Mouse (Mus musculus) left cerebral cortex, postnatal 4 days (tissue): ENCODE results near the gene Dnajc22. TPM values are rescaled to one million over a fixed set of nuclear protein-coding genes. Genes with fewer than 3 reads are reported as not detected.

Source experiments
- DNase-seq: peaks from one replicate; pipeline ENCODE4 v3.0.0-alpha.2; 2022
- intact Hi-C: fragments of 180-260 bp; cut with DNase I; formaldehyde crosslinking; loops from one replicate; pipeline ENCODE4 v1.15.1; 2025
- total RNA-seq, 2 experiments: library from RNA; stranded (reverse); gene quantifications; 2 replicates each; pipeline ENCODE4 v1.2.3; 2021

The Dnajc22 gene
- total RNA-seq, 2 experiments from 2014 or later, result 0.30 TPM; not detected in 1

DNA sequence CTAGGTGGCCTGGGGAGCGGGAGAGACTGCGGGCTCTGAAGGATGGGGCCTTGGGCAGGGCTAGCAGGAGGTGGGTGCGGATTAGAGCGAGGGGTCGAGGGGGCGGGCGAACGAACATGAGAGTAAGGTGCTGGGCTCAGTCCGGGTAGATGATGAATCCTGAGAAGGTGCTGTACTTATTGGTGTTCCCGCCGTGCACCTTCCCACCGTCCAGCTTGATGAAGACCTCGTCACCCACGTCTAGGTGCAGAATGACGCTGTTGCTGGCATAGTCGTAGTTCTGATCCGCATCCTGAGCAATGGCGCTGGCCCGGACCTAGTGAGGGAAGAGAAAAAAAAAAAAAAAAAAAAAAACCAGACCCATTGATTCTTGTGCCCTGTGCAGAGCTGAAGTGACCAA, 8.4 kb upstream of the Dnajc22 start:
- intact Hi-C loops, result no loop called here
- DNase-seq, result no peak

GRCm38 (mm10) chr15:99085997-99086396, 7.0 kb upstream of the Dnajc22 start:
- intact Hi-C loops, result no loop called here
- DNase-seq, result no peak

DNA sequence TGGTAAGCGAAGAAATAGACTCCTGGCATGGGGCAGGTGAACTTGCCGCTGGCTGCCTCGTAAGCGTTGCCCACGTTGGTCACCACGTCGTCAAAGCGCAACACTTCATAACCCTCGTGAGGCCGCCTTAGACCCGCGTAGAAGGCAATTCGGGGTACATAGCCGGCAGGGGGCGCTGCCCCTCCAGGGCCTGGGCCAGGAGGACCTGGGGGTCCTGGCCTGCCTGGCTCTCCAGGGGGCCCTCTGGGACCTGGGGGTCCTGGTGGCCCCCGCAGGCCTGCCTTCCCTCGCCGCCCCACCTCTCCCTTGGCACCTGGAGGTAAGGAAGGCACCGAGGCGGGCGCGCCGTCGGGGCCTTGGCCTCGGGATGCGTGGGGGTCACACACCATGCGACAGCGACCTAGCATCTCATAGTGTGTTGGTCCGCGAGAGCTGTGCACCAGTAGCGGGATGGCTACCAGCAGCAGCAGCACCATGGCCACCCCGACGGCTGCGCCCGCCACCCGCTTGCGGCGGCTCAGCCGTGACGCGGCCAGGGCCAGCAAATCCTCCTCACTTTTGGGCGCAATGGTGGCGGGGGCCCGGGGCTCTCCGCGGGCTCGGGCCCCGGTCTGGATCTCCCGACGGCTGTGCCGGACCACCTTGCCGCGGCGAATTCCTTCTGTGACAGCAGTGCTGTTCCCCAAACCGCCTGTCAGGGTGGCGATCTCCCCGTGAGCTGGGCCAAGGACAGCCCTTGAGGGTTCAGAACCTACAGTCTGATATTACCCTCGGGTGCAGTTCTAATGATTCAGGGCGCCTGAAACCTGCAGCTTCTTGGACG, 5.5 kb upstream of the Dnajc22 start, which contains the start of gene C1ql4:
C1ql4 (minus strand) TSS at position 565 of the 823 bp plus-strand sequence.
- intact Hi-C loops, result no loop called here
- no peak for DNase-seq

- intact Hi-C loops, result no loop called here
- DNase-seq, result peak; percentile 81
These were observed 4.7 kb upstream of the Dnajc22 start for GRCm38 (mm10) chr15:99088292-99088691.

GRCm38 (mm10) chr15:99089069-99089468, 3.9 kb upstream of the Dnajc22 start:
- intact Hi-C loops, result no loop called here

DNA sequence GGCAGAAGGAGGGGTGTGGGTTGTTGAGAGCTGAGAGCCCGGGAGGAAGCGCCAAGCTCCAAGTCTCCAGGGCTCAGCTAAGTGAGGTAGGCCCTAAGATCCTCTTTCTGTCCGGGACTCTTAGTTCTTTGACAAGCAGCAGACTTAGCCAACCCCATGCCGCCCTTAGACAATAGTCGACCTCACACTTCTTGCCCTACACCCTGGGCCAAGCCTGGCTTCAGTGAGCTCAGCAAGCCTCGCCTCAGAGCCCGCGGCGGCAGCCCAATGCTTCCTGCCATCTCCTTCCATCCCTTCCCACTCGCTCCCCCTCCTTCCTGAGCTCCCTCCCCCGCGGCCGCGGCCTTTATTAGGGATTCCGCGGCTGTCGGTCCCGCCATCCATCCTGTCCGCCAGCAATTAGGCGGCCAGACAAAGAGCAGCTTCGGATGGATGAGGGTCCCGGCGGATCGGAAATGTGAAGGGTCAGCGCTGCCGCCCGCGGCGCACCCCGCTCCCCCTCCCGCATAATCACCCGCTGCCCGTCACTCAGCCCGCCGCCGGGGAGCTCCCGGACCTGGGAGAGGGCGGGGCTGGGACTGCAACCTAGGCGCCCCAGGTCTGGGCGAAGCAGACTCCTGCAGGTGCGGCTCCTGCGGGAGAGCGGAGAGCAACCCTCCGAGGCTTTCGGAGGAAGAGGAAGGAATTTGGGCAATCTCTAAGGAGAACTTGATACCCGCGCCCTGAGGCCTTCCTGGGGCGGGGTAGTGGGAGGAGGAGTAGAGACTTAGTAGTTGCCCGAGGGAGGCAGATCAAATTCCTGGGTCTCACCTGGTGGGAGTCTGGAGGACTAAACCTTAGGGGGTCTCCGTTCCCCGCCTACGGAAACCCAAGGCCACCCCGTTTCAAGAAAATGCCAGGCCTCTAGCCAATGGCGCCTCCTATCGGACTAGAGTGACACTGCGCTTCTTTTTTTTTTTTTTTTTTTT, 605 bp downstream of the Dnajc22 start:
- peak; percentile 49 for DNase-seq
- intact Hi-C loops, result no loop called here

More at GRCm38 (mm10) chr15:99089069-99089468, 3.9 kb upstream of the Dnajc22 start:
- no peak for DNase-seq

DNA sequence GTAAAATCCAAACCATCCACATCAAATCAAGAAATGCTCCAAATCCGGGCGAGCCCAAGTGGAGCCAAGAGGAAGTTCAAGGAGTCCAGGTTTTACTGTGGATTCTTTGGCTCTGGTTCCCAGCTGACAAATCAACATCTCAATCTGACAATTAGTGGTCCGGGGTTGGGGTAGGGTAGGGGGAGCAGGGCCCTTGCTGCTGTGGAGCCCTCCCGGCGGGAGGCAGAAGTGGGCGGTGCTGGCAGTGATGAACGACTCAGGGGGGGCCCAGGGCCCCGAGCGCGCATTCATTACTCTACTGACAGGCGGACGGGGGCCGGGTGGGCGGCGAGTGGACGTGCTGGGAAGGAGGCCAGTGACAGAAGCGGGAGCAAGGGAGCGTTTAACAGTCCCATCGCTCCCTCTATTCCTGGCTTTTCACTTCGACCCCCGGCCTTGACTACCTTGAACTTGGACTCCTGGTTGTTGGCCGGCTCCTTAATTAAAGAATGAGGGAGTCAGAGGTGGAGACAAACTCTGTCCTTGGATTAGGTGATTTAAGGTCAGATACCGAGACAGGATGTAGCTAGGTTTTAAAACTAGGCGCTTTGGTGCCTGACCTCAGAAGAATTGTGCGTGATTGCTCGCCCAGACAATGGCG, 1.8 kb downstream of the Dnajc22 start:
- intact Hi-C loops, result no loop called here
- DNase-seq, result peak; percentile 57

- DNase-seq, result no peak
- intact Hi-C loops, result no loop called here
These were observed 2.4 kb downstream of the Dnajc22 start for GRCm38 (mm10) chr15:99095356-99095755.

- DNase-seq, result no peak
- intact Hi-C loops, result no loop called here
These were observed 3.3 kb downstream of the Dnajc22 start for GRCm38 (mm10) chr15:99096061-99096793.

- intact Hi-C loops, result no loop called here
- DNase-seq, result peak; percentile 46
These were observed 4.0 kb downstream of the Dnajc22 start for GRCm38 (mm10) chr15:99096831-99097500.

DNA sequence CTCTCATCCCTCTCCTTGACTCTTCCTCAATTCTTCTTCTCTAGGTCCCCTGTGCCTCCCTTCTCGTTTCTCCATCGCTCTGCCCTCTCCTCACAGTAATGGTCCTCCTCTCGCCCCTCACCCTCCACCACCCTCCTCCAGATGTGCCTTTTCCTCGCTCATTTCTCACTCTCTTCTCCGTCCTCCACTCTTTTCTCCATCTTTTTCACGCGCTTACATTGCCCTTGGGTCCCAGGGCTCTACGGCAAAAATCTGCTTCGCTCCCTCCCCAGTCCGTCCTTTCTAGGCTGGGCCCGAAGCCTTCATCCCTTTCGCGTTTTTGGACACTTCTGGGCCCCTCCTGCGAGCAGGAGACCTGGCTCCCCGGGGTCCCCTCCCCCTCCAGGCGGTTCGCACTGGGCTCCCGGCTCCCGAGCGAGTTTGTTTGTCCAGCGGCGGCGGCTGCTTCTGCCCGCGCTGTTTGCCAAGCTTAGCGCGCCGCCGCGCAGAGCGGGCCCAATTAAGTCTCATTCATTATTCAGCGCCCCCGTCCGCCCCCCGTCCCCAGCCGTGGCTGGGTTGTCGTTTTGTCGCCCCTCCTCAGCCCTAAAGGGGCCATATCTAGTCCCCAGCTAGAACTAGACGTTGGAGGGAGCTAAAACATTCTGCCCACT, 5.0 kb downstream of the Dnajc22 start:
- DNase-seq, result no peak
- intact Hi-C loops, result no loop called here

DNA sequence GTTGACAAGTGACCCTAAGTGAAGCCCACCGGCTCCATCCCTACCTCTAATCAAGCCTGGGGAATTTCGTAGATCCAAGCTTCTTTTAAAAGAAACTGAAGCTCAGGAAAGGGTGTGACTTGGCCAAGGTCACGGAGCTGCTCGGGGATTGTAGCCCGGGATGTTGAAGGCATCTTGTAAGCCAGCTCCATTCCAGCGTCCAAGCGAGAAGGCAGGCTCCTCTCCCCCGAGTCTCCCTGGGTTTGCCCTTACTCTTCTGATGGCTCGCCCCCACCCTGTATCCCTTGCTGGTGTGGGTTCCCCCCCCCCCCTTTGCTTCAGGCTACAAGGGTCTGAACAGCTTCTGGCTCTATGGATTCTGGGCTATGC, 5.5 kb downstream of the Dnajc22 start:
- intact Hi-C loops, result no loop called here
- DNase-seq, result no peak

GRCm38 (mm10) chr15:99099139-99099556, 6.2 kb downstream of the Dnajc22 start:
- intact Hi-C loops, result no loop called here
- DNase-seq, result peak; percentile 55

GRCm38 (mm10) chr15:99099984-99100383, 7.0 kb downstream of the Dnajc22 start:
- DNase-seq, result no peak
- intact Hi-C loops, result no loop called here

DNA sequence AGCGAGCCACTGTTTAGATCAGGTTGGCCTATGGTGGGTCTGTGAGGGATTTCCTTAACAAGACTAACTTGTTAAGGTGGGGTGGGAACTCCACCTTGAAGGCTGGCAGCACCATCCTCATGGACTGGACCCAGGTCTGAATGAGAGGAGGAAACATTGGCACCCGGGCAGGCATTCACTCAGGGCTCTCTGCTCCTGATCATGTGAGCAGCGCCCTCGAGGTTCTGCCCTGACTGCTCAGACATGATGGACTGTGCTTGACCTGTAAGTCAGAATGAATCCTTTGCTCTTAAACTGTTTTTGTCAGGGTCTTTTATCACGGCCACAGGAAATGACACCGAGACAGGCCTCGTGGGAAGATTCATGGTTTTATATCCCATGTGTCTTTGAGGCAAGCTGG, 12.3 kb downstream of the Dnajc22 start:
- intact Hi-C loops, result no loop called here

GRCm38 (mm10) chr15:99107866-99108265, 14.9 kb downstream of the Dnajc22 start:
- intact Hi-C loops, result no loop called here
- DNase-seq, result no peak

More for the DNA sequence above, 12.3 kb downstream of the Dnajc22 start:
- DNase-seq, result no peak

DNA sequence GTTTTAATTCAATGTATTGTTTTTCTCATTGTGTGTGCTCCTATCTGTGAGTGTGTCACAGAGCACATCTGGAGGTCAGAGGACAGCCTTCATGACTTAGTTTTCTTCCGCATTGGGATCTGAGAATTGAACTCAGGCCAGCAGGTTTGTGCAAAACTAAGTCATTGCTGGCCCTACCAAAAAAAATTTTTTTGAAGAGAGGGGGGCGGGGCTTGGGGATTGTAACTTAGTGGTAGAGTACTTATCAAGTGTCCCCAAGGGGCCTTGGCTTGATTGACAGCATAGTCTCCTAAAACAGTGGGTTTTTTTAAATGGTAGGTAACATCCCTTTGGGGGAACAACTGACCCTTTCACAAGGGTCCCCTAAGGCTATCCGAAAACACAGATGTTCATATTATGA, 18.2 kb downstream of the Dnajc22 start:
- intact Hi-C loops, result no loop called here
- no peak for DNase-seq

- DNase-seq, result no peak
- intact Hi-C loops, result no loop called here
These were observed 18.8 kb downstream of the Dnajc22 start for GRCm38 (mm10) chr15:99111809-99112208.

- no peak for DNase-seq
- intact Hi-C loops, result no loop called here
These were observed 19.9 kb downstream of the Dnajc22 start for GRCm38 (mm10) chr15:99112843-99113395.
